Mouse (Mus musculus) heart, embryonic 16.5 days (tissue): ENCODE results near the gene Vamp5. TPM values are rescaled to one million over a fixed set of nuclear protein-coding genes. Genes with fewer than 3 reads are reported as not detected.

ENCODE experiments used
- ATAC-seq: fragments of 200-750 bp; cut with Nextera tagmentation; replicated peaks from 2 replicates; pipeline ENCODE4 v1.8.0; 2017; ENCODE audit warnings: moderate number of reproducible peaks; ENCODE audit not compliant: insufficient read depth, low FRiP score; ENCODE audit errors: extremely low read depth
- H3K27ac ChIP-seq: fragments of 300-500 bp; sonication (generic); 2 replicates; pipeline ENCODE4 v1.5.1; 2014; ENCODE audit warnings: mild to moderate bottlenecking, low read length, control low read depth, moderate library complexity
- H3K27me3 ChIP-seq: fragments of 300-500 bp; sonication (generic); 2 replicates; pipeline ENCODE4 v1.6.1; 2014; ENCODE audit warnings: low read length, mixed read lengths; ENCODE audit not compliant: control insufficient read depth, insufficient read depth
- H3K36me3 ChIP-seq: fragments of 300-500 bp; sonication (generic); 2 replicates; pipeline ENCODE4 v1.6.1; 2014; ENCODE audit not compliant: control insufficient read depth, insufficient read depth
- H3K4me1 ChIP-seq: fragments of 300-500 bp; sonication (generic); 2 replicates; pipeline ENCODE4 v1.6.1; 2014; ENCODE audit warnings: low read length, mixed read lengths; ENCODE audit not compliant: control insufficient read depth, insufficient read depth
- H3K4me2 ChIP-seq: fragments of 300-500 bp; sonication (generic); 2 replicates; pipeline ENCODE4 v1.6.1; 2014; ENCODE audit warnings: low read depth, mild to moderate bottlenecking, control low read depth, low read length
- H3K4me3 ChIP-seq: fragments of 300-500 bp; sonication (generic); 2 replicates; pipeline ENCODE4 v1.5.1; 2014; ENCODE audit warnings: mild to moderate bottlenecking, control low read depth, low read length
- H3K9ac ChIP-seq: fragments of 300-500 bp; sonication (generic); 2 replicates; pipeline ENCODE4 v1.6.1; 2014; ENCODE audit warnings: low read length, control low read depth
- H3K9me3 ChIP-seq: fragments of 300-500 bp; sonication (generic); replicated peaks from 2 replicates; pipeline ENCODE4 v1.6.1; 2016; ENCODE audit warnings: low read length; ENCODE audit not compliant: control insufficient read depth
- WGBS: fragments of 180-500 bp; shearing (Covaris S2); extraction: QIAGEN DNeasy Blood & Tissue Kit; methylation state at CpG from one replicate; pipeline ENCODE4 v1.1.7; 2014; 5-methylcytosine and 5-hydroxymethylcytosine counted together
- polyA plus RNA-seq: library from polyadenylated mRNA; unstranded; fragments of >200 nt; fragmentation: Nextera tagmentation; extraction: Ambion mirVana; gene quantifications from 2 replicates; pipeline ENCODE4 v1.2.1, GENCODE M21; 2015

The Vamp5 gene
- polyA plus RNA-seq, 1 experiment from 2014 or later = 40.1 TPM

DNA sequence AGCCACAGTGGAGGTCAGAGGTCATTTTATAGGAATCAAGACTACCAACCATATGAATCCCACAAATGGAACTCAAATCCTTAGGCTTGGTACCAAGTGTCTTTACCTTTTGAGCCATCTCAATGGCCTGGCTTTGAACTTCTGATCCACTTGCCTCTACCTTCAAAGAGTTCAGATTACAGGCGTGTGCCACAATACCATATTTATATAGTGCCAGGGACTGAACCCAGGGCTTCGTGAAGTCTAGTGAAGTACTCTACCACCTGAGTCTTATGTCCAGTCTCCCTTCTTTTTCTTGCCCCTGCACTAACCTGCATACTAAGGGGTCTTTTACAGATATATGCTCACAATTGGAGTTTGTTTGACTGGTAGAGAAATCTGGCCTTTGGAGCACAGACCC is 6.3 kb upstream of the Vamp5 start:
- Histone ChIP-seq H3K4me2 (no peak overlapping the region), H3K4me3 (no peak overlapping the region), H3K27me3 (no peaks in the 10 kb centered on the region), H3K9ac (no peak overlapping the region), H3K27ac (no peak overlapping the region), H3K36me3 (peaks cover 21% of the 10 kb centered on the region), H3K9me3 (no peaks in the 10 kb centered on the region), H3K4me1 (peaks cover 20% of the 10 kb centered on the region)
- 95% methylated on average over 2 of the region's 2 CpGs for WGBS
- no peak for ATAC-seq

DNA sequence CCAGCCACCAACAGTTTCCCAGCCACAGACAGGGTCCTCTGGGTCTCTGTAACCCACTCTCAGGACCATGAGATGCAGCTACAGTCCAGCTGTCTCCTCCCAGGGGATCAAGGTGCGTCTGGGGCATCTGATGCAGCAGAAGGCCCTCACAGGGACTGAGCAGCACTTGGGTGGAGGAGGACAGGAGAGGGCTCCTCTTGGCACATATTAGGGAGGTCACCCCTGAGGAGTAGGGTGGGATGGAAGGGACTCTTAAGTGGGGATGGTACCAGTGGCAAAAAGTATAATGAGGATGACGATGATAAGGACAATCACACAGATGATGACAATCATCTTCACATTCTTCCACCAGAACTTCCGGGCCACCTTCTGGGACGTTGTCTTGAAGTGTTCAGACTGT is 5.0 kb upstream of the Vamp5 start:
- Histone ChIP-seq H3K4me3 (no peak overlapping the region), H3K36me3 (peaks cover 21% of the 10 kb centered on the region), H3K9ac (no peak overlapping the region), H3K4me2 (no peak overlapping the region), H3K9me3 (no peaks in the 10 kb centered on the region), H3K27me3 (no peaks in the 10 kb centered on the region), H3K27ac (no peak overlapping the region), H3K4me1 (peaks cover 13% of the 10 kb centered on the region)
- no peak for ATAC-seq
- 55% methylated on average over 4 of the region's 4 CpGs for WGBS

DNA sequence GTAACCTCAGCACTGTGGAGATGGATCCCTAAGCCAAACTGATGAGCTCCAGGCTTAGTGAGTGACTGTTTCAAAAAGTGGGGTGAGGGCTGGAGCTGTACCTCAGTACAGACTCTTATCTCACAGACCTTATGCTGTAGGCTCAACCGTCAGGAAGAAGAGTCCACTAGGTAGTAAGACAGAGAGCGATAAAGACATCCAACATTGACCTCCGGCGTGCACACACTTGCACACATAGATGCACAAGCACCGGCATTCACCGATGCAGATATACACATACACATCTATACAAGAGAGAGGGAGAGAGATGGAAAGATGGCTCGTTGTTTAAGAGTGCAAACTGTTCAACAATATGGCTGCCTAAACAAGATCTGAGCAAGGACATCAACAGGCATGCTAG is 3.7 kb upstream of the Vamp5 start:
- no peak overlapping the region for H3K9ac ChIP-seq
- no peak overlapping the region for H3K4me3 ChIP-seq
- peaks cover 21% of the 10 kb centered on the region for H3K36me3 ChIP-seq
- H3K9me3 ChIP-seq = no peaks in the 10 kb centered on the region
- WGBS = 89% methylated on average over 7 of the region's 7 CpGs
- no peak overlapping the region for H3K4me2 ChIP-seq
- H3K27me3 ChIP-seq = no peaks in the 10 kb centered on the region
- H3K4me1 ChIP-seq = peaks cover 11% of the 10 kb centered on the region
- ATAC-seq = no peak
- H3K27ac ChIP-seq = no peak overlapping the region

DNA sequence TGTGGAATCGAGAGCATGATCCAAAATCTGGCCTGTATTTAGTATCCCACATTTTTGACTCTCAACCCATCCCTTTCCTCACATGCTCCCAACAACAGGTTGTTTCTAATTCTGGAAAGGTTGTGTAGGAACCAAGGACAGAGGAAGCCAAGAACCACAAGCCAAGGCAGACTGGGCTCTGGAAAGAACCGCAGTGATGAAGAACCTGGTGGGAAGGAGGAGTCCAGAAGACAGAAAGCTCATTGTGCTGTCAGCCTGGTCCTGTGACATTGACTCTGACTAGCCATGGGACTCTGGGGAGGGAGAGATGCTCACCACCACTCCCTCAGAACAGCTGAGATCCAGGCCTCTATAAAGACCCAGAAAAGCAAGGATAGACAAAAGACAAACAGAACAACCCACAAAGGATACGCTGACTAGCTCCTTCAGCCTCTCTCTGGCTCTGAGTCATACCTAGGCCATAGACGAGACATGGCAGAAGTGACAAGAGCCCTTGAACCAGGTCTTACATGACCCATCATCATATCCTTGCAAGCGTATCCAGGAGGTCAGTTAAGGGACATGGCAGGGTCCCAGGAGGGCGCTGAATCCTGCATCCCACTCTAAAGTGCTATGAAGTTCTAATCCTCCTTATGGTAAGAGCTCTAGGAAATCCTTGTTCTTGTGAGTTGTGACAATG is 3.0 kb upstream of the Vamp5 start:
- Histone ChIP-seq H3K4me1 (peaks cover 5% of the 10 kb centered on the region; the same call in 1 of the 2 replicates), H3K4me2 (no peak overlapping the region), H3K9ac (no peak overlapping the region), H3K27ac (no peak overlapping the region), H3K9me3 (no peaks in the 10 kb centered on the region), H3K27me3 (no peaks in the 10 kb centered on the region), H3K36me3 (peaks cover 21% of the 10 kb centered on the region), H3K4me3 (no peak overlapping the region)
- ATAC-seq = no peak
- 82% methylated on average over 6 of the region's 6 CpGs for WGBS

DNA sequence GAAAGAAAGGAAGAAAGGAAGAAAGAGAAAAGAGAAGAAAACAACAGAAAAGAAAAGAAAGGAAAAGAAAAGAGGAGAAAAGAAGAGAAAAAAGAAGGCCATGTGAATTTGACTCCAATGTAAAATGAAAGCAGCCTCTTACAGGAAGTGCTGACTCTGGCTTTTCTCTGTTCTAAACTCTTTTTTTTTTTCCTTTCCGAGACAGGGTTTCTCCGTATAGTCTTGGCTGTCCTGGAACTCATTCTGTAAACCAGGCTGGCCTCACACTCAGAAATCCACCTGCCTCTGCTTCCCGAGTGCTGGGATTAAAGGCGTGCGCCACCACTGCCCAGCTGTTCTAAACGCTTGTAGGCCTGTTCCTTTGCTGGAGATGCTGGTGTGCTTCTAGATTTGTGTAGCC is 2.2 kb upstream of the Vamp5 start:
- H3K9me3 ChIP-seq = no peaks in the 10 kb centered on the region
- no peak overlapping the region for H3K4me3 ChIP-seq
- H3K4me2 ChIP-seq = no peak overlapping the region
- no peaks in the 10 kb centered on the region for H3K27me3 ChIP-seq
- no peak overlapping the region for H3K9ac ChIP-seq
- ATAC-seq = no peak
- 75% methylated on average over 6 of the region's 6 CpGs for WGBS
- peaks cover 20% of the 10 kb centered on the region for H3K36me3 ChIP-seq
- no peak overlapping the region for H3K27ac ChIP-seq
- H3K4me1 ChIP-seq = 0 out of 2 replicates have a peak, but pooled peaks cover 3% of the 10 kb centered on the region

DNA sequence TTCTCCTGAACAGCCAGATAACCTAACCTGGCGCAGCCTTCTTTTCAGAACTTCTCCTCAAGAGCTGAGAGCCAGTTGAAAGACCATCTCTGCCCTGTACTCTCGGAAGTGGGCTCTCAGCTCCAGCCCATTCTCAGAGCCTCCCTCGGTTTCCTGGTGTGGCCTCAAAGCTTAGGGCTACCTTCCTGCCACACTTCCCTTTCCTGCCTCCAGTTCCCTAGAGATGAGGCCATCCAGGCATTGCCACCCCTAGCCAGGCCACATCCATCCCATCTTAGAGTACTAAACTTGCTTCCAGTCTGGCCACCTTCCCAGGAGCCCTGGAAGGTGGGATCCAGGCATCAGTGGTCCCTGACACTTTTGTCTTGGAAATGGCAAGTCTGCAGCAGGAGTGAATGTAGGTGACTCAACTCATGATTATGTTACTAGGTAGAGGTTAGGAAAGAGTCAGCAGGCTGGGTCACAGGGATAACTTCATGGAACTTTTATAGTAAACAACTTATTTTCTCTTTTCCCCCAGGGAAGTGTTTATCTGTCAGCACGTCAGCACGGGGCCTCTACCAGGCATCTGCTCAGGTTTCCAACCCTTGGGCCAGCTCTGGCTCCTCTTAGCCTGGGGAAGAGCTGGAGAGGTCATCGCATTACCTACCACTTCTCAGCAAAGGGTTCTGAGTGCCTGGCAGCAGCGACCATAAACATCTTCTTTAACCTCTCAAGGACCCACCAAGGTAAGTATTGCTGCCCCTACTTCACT is 714 bp downstream of the Vamp5 start:
- no peaks in the 10 kb centered on the region for H3K9me3 ChIP-seq
- H3K36me3 ChIP-seq = peaks cover 1% of the 10 kb centered on the region; the same call in 1 of the 2 replicates
- H3K4me2 ChIP-seq = peak overlapping the region; percentile 57
- H3K27me3 ChIP-seq = no peaks in the 10 kb centered on the region
- peaks cover 3% of the 10 kb centered on the region; the same call in 1 of the 2 replicates for H3K4me1 ChIP-seq
- peak overlapping the region; percentile 76 for H3K9ac ChIP-seq
- peak overlapping the region; percentile 60 for H3K4me3 ChIP-seq
- ATAC-seq = peak; percentile 11; the same call in 1 of the 2 replicates
- WGBS = 30% methylated on average over 7 of the region's 7 CpGs
- H3K27ac ChIP-seq = peak overlapping the region; percentile 68

DNA sequence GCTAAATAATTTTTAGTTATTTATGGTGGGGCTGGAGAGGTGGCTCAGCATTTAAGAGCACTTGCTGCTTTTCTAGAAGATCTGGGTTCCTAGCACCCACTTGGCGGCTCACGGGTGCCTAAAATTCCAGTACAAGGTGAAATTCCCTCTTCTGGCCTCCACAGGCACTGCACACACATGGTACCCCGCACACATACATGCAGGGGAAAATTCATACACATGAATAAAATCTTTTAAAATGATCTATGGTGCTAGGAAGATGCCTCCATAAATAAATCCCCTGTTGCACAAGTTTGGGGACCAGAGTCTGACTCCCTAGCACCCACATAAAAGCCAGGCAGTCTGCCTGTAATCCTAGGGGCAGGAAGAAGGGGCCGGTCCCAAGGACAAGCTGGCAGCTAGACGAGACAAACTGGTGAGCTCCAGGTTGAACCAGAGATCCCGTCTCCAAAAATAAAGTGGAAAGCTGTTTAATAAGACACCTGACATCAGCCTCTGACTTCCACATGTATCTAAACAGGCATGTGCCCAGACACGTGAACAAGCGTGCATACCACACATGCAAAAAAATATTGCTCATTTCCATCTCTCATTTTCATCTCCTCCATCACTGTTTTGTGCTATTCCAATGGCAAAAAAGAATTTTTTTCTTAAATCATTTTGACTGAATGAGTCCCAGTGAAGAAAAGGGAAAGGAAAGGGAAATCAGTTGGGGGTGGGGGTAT is 1.6 kb downstream of the Vamp5 start:
- peak overlapping the region; percentile 60 for H3K4me3 ChIP-seq
- peak overlapping the region; percentile 57 for H3K4me2 ChIP-seq
- H3K27me3 ChIP-seq = no peaks in the 10 kb centered on the region
- H3K27ac ChIP-seq = peak overlapping the region; percentile 68; the same call in 1 of the 2 replicates
- 87% methylated on average over 8 of the region's 8 CpGs for WGBS
- no peaks in the 10 kb centered on the region for H3K36me3 ChIP-seq
- H3K9me3 ChIP-seq = no peaks in the 10 kb centered on the region
- no peak for ATAC-seq
- peaks cover 3% of the 10 kb centered on the region; the same call in 1 of the 2 replicates for H3K4me1 ChIP-seq
- H3K9ac ChIP-seq = no peak overlapping the region

DNA sequence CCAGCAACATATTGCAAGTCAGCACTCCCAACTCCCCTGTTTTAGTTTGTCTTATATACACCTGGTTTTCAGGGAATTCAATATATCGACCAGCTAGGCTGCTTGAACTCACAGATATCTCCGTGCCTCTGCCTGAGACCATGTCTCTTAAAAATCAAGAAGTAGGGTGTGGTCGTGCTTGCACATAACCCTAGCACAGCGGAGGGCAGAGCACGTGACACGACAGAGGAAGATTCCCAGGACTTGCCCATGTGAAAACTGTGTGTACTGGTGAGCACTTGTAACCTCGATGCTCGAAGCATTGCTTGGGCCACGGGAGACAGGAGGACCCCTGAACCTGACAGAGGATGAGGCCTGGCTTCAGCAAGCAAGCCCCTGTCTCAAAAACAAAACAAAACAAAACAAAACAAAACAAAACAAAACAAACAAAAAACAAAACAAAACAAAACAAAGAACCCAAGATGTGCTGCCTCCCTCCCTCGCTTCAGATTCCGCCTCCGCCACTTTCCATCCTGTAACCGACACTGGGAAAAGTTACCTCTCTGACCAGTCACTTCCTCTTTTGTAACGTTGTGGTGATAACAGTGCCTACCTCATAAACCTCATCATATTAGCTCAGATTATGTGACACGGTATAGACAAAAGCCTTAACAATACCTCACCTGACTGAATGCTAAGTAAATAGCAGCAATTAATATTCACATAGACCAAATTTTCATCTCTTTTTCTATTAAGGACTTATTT is 5.3 kb downstream of the Vamp5 start:
- Histone ChIP-seq H3K9ac (no peak overlapping the region), H3K4me1 (peaks cover 16% of the 10 kb centered on the region)
- ATAC-seq = no peak

More for the DNA sequence above, 5.3 kb downstream of the Vamp5 start:
- Histone ChIP-seq H3K36me3 (no peaks in the 10 kb centered on the region), H3K27me3 (no peaks in the 10 kb centered on the region), H3K4me3 (no peak overlapping the region), H3K27ac (peak overlapping the region; percentile 9), H3K4me2 (no peak overlapping the region), H3K9me3 (no peaks in the 10 kb centered on the region)
- 61% methylated on average over 15 of the region's 15 CpGs for WGBS
